Mouse (Mus musculus) kidney, adult 2 months (tissue): ENCODE results near the gene Gba. TPM values are rescaled to one million over a fixed set of nuclear protein-coding genes. Genes with fewer than 3 reads are reported as not detected.
A peak's percentile ranks its signal among the peaks of the same experiment; 100 is the strongest.

Experiments
- DNase-seq: peaks from one replicate; pipeline ENCODE4 v3.0.0; 2021
- H3K27ac ChIP-seq: fragments of 200-500 bp; 2 replicates; pipeline ENCODE4 v1.5.1; 2012; ENCODE audit warnings: low read depth, low read length, control low read depth, inconsistent platforms; ENCODE audit not compliant: insufficient read depth
- H3K27me3 ChIP-seq: fragments of 200-500 bp; replicated peaks from 2 replicates; pipeline ENCODE4 v1.6.1; 2012; ENCODE audit warnings: mild to moderate bottlenecking, moderate library complexity, low read length, inconsistent platforms; ENCODE audit not compliant: control insufficient read depth, insufficient read depth
- H3K36me3 ChIP-seq: fragments of 200-500 bp; 2 replicates; pipeline ENCODE4 v1.6.1; 2012; ENCODE audit warnings: mild to moderate bottlenecking, moderate library complexity, low read length, inconsistent platforms; ENCODE audit not compliant: control insufficient read depth, insufficient read depth
- H3K4me1 ChIP-seq: fragments of 200-500 bp; 2 replicates; pipeline ENCODE4 v1.6.1; 2011; ENCODE audit warnings: low read length; ENCODE audit not compliant: control insufficient read depth, insufficient read depth
- H3K4me3 ChIP-seq: fragments of 200-500 bp; 2 replicates; pipeline ENCODE4 v1.5.1; 2011; ENCODE audit warnings: mild to moderate bottlenecking, low read depth, low read length, control low read depth; ENCODE audit not compliant: insufficient read depth
- CTCF ChIP-seq: fragments of 200-500 bp; conservative IDR thresholded peaks from 2 replicates; pipeline ENCODE4 v1.5.1; 2011; ENCODE audit warnings: low read depth, mild to moderate bottlenecking, control low read depth, low read length, moderate library complexity, mixed read lengths; ENCODE audit not compliant: insufficient read depth, insufficient read length
- POLR2A ChIP-seq: fragments of 200-500 bp; IDR thresholded peaks from one replicate; pipeline ENCODE4 v1.6.1; 2011; ENCODE audit warnings: low read depth, low read length, control low read depth
- WGBS: fragments of 180-500 bp; shearing (Covaris S2); methylation state at CpG from one replicate; pipeline ENCODE4 v1.1.7; 2018; 5-methylcytosine and 5-hydroxymethylcytosine counted together
- polyA plus RNA-seq: library from polyadenylated mRNA; depleted of rRNA; stranded (reverse); fragments of >200 nt; gene quantifications from 2 replicates; pipeline ENCODE4 v1.2.3, GENCODE M21; 2012

The Gba gene
- polyA plus RNA-seq, 1 experiment = 61.6 TPM

- Histone ChIP-seq H3K4me1 (peaks cover 5% of the 10 kb centered on the region; the same call in 1 of the 2 replicates), H3K27me3 (no peaks in the 10 kb centered on the region), H3K27ac (0 out of 2 replicates have a peak overlapping the region, but pooled peaks have one; percentile 40), H3K4me3 (no peak overlapping the region), H3K36me3 (no peaks in the 10 kb centered on the region)
- 67% methylated on average over 6 of the region's 6 CpGs for WGBS
- TF ChIP-seq POLR2A = no peak
- TF ChIP-seq CTCF = no peak
- DNase-seq = no peak
These were observed 29.9 kb downstream of the Gba start for GRCm38 (mm10) chr3:89232614-89233013.

DNA sequence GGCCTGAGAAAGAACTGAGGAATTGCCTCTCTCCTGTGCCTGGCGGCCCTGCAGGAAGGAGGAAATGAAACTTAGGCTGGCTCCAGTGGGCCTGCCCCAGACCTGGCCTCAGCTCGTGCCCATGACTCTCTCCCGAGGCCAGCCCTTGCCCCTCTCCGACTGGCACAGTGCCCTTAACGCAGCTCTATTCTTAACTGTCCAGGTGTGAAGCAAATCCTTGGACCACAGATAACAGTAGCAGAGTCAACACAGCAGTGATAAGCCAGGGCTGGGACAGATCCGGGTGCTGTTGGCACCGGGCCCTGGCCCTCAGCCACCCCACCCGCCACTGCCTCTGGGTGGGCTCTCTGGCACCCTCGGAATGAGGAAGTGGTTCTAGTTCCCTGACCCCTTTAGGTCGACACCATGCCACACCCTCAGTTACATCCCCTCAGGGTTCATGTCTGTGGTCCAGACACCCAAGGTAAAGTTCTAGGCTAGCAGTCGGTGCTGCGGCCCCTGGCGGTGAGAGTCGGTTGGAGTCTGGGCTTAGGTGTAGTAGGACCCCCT lies 30.9 kb downstream of the Gba start:
- Histone ChIP-seq H3K27ac (0 out of 2 replicates have a peak overlapping the region, but pooled peaks have one; percentile 40), H3K4me3 (no peak overlapping the region), H3K4me1 (no peaks in the 10 kb centered on the region), H3K36me3 (no peaks in the 10 kb centered on the region), H3K27me3 (no peaks in the 10 kb centered on the region)
- WGBS = 49% methylated on average over 14 of the region's 14 CpGs
- DNase-seq = peak; percentile 31
- TF ChIP-seq POLR2A (no peak), CTCF (no peak)

- H3K27me3 ChIP-seq = no peaks in the 10 kb centered on the region
- no peak overlapping the region for H3K4me3 ChIP-seq
- TF ChIP-seq CTCF = no peak
- TF ChIP-seq POLR2A = no peak
- H3K36me3 ChIP-seq = no peaks in the 10 kb centered on the region
- no peaks in the 10 kb centered on the region for H3K4me1 ChIP-seq
- DNase-seq = no peak
- no peak overlapping the region for H3K27ac ChIP-seq
- 89% methylated on average over 10 of the region's 10 CpGs for WGBS
These were observed 33.8 kb downstream of the Gba start for GRCm38 (mm10) chr3:89236516-89236915.

DNA sequence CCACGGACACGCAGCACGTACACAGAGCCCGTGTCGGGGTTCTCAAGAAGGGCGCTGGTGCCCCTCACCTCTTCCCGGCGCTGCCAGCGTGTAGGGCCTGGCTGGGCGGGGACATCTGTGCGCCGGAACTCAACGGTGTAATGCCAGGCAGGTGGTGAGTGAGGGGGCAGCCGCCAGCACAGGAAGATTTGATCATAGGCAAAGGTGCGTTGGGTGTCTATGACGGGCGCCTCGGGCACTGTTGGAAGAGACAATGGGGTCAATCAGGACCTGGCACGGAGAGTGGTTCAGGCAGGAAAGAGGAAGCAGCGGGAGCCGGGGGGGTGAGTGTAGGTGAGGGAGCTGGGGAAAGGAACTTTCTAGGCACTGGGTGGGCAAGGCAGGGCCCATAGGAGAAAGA lies 35.0 kb downstream of the Gba start:
- 82% methylated on average over 21 of the region's 21 CpGs for WGBS
- no peaks in the 10 kb centered on the region for H3K27me3 ChIP-seq
- H3K27ac ChIP-seq = no peak overlapping the region
- no peak overlapping the region for H3K4me3 ChIP-seq
- no peaks in the 10 kb centered on the region; the same call in 1 of the 2 replicates for H3K4me1 ChIP-seq
- no peaks in the 10 kb centered on the region for H3K36me3 ChIP-seq
- DNase-seq = no peak
- no peak for TF ChIP-seq CTCF
- no peak for TF ChIP-seq POLR2A

DNA sequence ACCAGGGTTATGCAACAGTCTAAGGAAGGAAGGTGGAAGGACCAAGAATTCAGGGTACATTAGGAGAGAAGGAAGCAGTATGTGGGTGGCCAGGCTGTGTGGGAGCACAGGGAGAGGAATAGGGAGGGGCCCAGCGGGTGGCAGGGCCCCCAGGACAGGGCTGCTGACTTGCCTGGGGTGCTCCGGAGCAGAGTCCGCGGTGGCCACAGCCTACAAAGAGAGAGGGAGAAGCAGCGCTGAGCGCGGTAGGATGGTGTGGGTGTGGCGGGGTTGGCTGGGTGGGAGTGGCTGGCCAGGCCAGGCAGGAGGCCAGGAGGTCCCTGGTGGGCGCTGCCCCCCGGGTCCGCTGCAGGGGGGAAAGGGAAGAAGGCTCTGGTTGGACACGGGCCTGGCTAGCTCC lies 35.8 kb downstream of the Gba start:
- H3K4me3 ChIP-seq = no peak overlapping the region
- DNase-seq = peak; percentile 35
- WGBS = 44% methylated on average over 12 of the region's 12 CpGs
- no peak for TF ChIP-seq CTCF
- TF ChIP-seq POLR2A = no peak
- H3K4me1 ChIP-seq = peaks cover 6% of the 10 kb centered on the region
- no peak overlapping the region for H3K27ac ChIP-seq
- H3K27me3 ChIP-seq = no peaks in the 10 kb centered on the region
- no peaks in the 10 kb centered on the region for H3K36me3 ChIP-seq

GRCm38 (mm10) chr3:89242331-89242895 lies 39.7 kb downstream of the Gba start:
- Histone ChIP-seq H3K4me1 (peaks cover 18% of the 10 kb centered on the region), H3K36me3 (no peaks in the 10 kb centered on the region), H3K27ac (no peak overlapping the region), H3K4me3 (no peak overlapping the region), H3K27me3 (no peaks in the 10 kb centered on the region)
- DNase-seq = peak; percentile 87
- TF ChIP-seq CTCF (peak; percentile 88), POLR2A (no peak)
- 60% methylated on average over 9 of the region's 9 CpGs for WGBS

DNA sequence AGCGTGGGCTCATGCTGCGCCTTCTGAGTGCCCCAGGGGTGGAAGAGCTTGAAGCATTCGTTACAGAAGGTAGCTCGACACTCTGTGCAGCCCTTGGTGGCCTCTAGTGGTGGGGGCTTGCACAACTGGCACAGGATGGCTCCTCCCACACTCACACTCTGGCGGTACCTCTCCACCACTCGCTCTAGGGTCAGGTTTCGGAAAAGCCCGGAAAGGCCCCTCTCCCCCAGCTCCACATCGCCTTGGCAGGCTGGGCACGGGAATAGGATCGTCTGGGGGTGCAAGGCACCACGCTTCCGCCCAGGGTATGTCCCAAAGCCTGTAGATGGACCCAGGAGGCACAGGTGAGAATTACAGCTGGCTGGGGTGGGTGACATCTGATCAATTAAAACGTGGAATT lies 40.9 kb downstream of the Gba start:
- peaks cover 18% of the 10 kb centered on the region for H3K4me1 ChIP-seq
- H3K4me3 ChIP-seq = no peak overlapping the region
- no peaks in the 10 kb centered on the region for H3K27me3 ChIP-seq
- TF ChIP-seq CTCF (no peak; the same call in 1 of the 2 replicates), POLR2A (no peak)
- no peak overlapping the region for H3K27ac ChIP-seq
- peak; percentile 68 for DNase-seq
- 33% methylated on average over 14 of the region's 14 CpGs for WGBS
- H3K36me3 ChIP-seq = no peaks in the 10 kb centered on the region
